Mouse (Mus musculus): ENCODE results near the gene Calm1. TPM values are rescaled to one million over a fixed set of nuclear protein-coding genes. Genes with fewer than 3 reads are reported as not detected.
A peak's percentile ranks its signal among the peaks of the same experiment; 100 is the strongest.

Calm1 gene
- total and polyA plus RNA-seq, 3 experiments, result 524 to 3,339 (median 602) TPM

- Histone ChIP-seq H3K4me3 (ENCODE audit: control insufficient read depth in 1 of 2, insufficient read depth in 1 of 2, low read depth in 2 of 2, low read length in 2 of 2) (no peak overlapping the region), H3K79me2 (ENCODE audit: control insufficient read depth, insufficient read depth, low read length, poor library complexity) (no peaks in the 10 kb centered on the region), H3K4me1 (ENCODE audit: control insufficient read depth in 1 of 2, insufficient read depth in 2 of 2, low read length in 2 of 2) (peaks cover 22 to 28% of the 10 kb centered on the region in 2 experiments), H3K9ac (ENCODE audit: control insufficient read depth, low read depth, low read length, poor library complexity, severe bottlenecking) (no peak overlapping the region), H3K27ac (ENCODE audit: control insufficient read depth, low read depth, low read length) (peak overlapping the region; percentile 66), H3K27me3 (ENCODE audit: control insufficient read depth in 1 of 2, insufficient read depth in 2 of 2, low read length in 2 of 2) (no peaks in the 10 kb centered on the region), H3K36me3 (ENCODE audit: control insufficient read depth in 1 of 2, insufficient read depth in 2 of 2, low read length in 2 of 2) (peaks cover 0 to 44% of the 10 kb centered on the region in 2 experiments; a peak in 2 of 4 replicates), H3K9me3 (replicated peaks; ENCODE audit: insufficient read depth, low read length) (no peaks in the 10 kb centered on the region)
- TF ChIP-seq RCOR1 (IDR thresholded peaks at IDR 0.05; ENCODE audit: low read depth, low read length) (peak; percentile 51; the same call in 1 of the 2 replicates), SIN3A (IDR thresholded peaks at IDR 0.05; ENCODE audit: low read length) (no peak; the same call in 1 of the 2 replicates), HCFC1 (IDR thresholded peaks at IDR 0.05; ENCODE audit: low read depth, low read length) (no peak), ETS1 (IDR thresholded peaks at IDR 0.05; ENCODE audit: low read depth, low read length) (peak; percentile 77), SMC3 (IDR thresholded peaks at IDR 0.05; ENCODE audit: low read depth, low read length) (no peak), TCF12 (IDR thresholded peaks at IDR 0.05; ENCODE audit: low read depth, low read length) (peak; percentile 55; the same call in 1 of the 2 replicates), CTCF (IDR thresholded peaks at IDR 0.05 in 2 of 3, conservative IDR thresholded peaks at IDR 0.05 in 1 of 3; ENCODE audit: control insufficient read depth in 1 of 3, insufficient read depth in 1 of 3, low read depth in 2 of 3, low read length in 3 of 3, poor library complexity in 1 of 3, severe bottlenecking in 1 of 3) (no peak), ZMIZ1 (IDR thresholded peaks at IDR 0.05; ENCODE audit: low read depth, low read length) (no peak), POLR2A (IDR thresholded peaks at IDR 0.05; ENCODE audit: control insufficient read depth in 1 of 2, insufficient read depth in 1 of 2, low read depth in 1 of 2, low read length in 2 of 2, poor library complexity in 1 of 2) (no peak), EP300 (IDR thresholded peaks at IDR 0.05; ENCODE audit: low read depth in 1 of 2, low read length in 2 of 2) (peak; percentile 67 to 73), ELF1 (IDR thresholded peaks at IDR 0.05; ENCODE audit: low read depth, low read length) (no peak), ZNF384 (IDR thresholded peaks at IDR 0.05; ENCODE audit: low read depth, low read length) (no peak), CHD1 (IDR thresholded peaks at IDR 0.05; ENCODE audit: low read depth, low read length) (no peak), GATA1 (IDR thresholded peaks at IDR 0.05; ENCODE audit: low read depth, low read length) (peak; percentile 77), POLR2AphosphoS5 (IDR thresholded peaks at IDR 0.05; ENCODE audit: borderline replicate concordance, low read depth, low read length) (no peak), MYB (IDR thresholded peaks at IDR 0.05; ENCODE audit: low read depth, low read length) (no peak), UBTF (IDR thresholded peaks at IDR 0.05; ENCODE audit: borderline replicate concordance, insufficient read depth, low read depth, low read length) (no peak), MXI1 (IDR thresholded peaks at IDR 0.05; ENCODE audit: low read depth, low read length) (no peak), JUND (IDR thresholded peaks at IDR 0.05; ENCODE audit: low read depth, low read length) (no peak), MYC (IDR thresholded peaks at IDR 0.05; ENCODE audit: low read depth, low read length) (0 out of 2 replicates have a peak, but pooled peaks have one; percentile 42), NRF1 (IDR thresholded peaks at IDR 0.05; ENCODE audit: insufficient read depth, low read depth, low read length, poor library complexity, severe bottlenecking) (no peak), USF1 (IDR thresholded peaks at IDR 0.05; ENCODE audit: low read depth, low read length) (no peak), NELFE (IDR thresholded peaks at IDR 0.05; ENCODE audit: low read depth, low read length) (no peak), ZKSCAN1 (IDR thresholded peaks at IDR 0.05; ENCODE audit: low read depth, low read length) (no peak), USF2 (IDR thresholded peaks at IDR 0.05; ENCODE audit: borderline replicate concordance in 1 of 2, insufficient read depth in 1 of 2, low read depth in 1 of 2, low read length in 2 of 2) (no peak)
- DNase-seq (ENCODE audit: low read depth, low spot score), result peak; percentile 70
Measured at GRCm38 (mm10) chr12:100213162-100213561, 13.9 kb downstream of the Calm1 start.

Data from MEL (cell line).